Mouse (Mus musculus) thymus, adult 2 months (tissue): Measurements from ENCODE around the gene Shisa9. TPM values are rescaled to one million over a fixed set of nuclear protein-coding genes. Genes with fewer than 3 reads are reported as not detected.

Experiments used
- DNase-seq: peaks from one replicate; pipeline ENCODE4 v3.0.0; 2021
- H3K27ac ChIP-seq: fragments of 200-500 bp; 2 replicates; pipeline ENCODE4 v1.5.1; 2012; ENCODE audit warnings: low read length, control low read depth; ENCODE audit not compliant: control insufficient read depth, insufficient read depth
- H3K27me3 ChIP-seq: fragments of 200-500 bp; 2 replicates; pipeline ENCODE4 v1.6.1; 2012; ENCODE audit warnings: mild to moderate bottlenecking, low read length, moderate library complexity, mixed read lengths; ENCODE audit not compliant: control insufficient read depth, insufficient read depth
- H3K36me3 ChIP-seq: fragments of 200-500 bp; 2 replicates; pipeline ENCODE4 v1.6.1; 2012; ENCODE audit warnings: mild to moderate bottlenecking, low read length, moderate library complexity; ENCODE audit not compliant: control insufficient read depth, insufficient read depth
- H3K4me1 ChIP-seq: fragments of 200-500 bp; replicated peaks from 2 replicates; pipeline ENCODE4 v1.6.1; 2012; ENCODE audit warnings: low read length; ENCODE audit not compliant: control insufficient read depth, insufficient read depth
- H3K4me3 ChIP-seq: fragments of 200-500 bp; 2 replicates; pipeline ENCODE4 v1.5.1; 2012; ENCODE audit warnings: mild to moderate bottlenecking, low read length, control low read depth, moderate library complexity; ENCODE audit not compliant: control insufficient read depth, insufficient read depth
- CTCF ChIP-seq: fragments of 200-500 bp; IDR thresholded peaks from 2 replicates; pipeline ENCODE4 v1.5.1; 2012; ENCODE audit warnings: mild to moderate bottlenecking, control low read depth, low read length, moderate library complexity, borderline replicate concordance; ENCODE audit not compliant: control insufficient read depth, poor library complexity, insufficient read depth; ENCODE audit errors: extremely low read depth
- POLR2A ChIP-seq: fragments of 200-500 bp; IDR thresholded peaks from 2 replicates; pipeline ENCODE4 v1.6.1; 2012; ENCODE audit warnings: mild to moderate bottlenecking, low read length, control low read depth, moderate library complexity; ENCODE audit not compliant: control insufficient read depth, poor library complexity, insufficient read depth; ENCODE audit errors: extremely low read depth
- whole genome bisulfite sequencing: fragments of 180-500 bp; shearing (Covaris S2); methylation state at CpG from one replicate; pipeline ENCODE4 v1.1.7; 2018; 5-methylcytosine and 5-hydroxymethylcytosine counted together
- polyA plus RNA-seq: library from polyadenylated mRNA; depleted of rRNA; stranded (reverse); fragments of >200 nt; gene quantifications from 2 replicates; pipeline ENCODE4 v1.2.3, GENCODE M21; 2012

The Shisa9 gene
- polyA plus RNA-seq, 1 experiment: 1.3 TPM

- Histone ChIP-seq H3K27me3 (no peaks in the 10 kb centered on the region), H3K27ac (no peak overlapping the region), H3K4me1 (no peaks in the 10 kb centered on the region), H3K4me3 (no peak overlapping the region), H3K36me3 (no peaks in the 10 kb centered on the region)
- TF ChIP-seq POLR2A (no peak), CTCF (no peak)
- DNase-seq: no peak
- 86% methylated on average over 13 of the region's 13 CpGs for WGBS
These were observed 233.6 kb downstream of the Shisa9 start for GRCm38 (mm10) chr16:12217289-12218150.

- Histone ChIP-seq H3K27ac (no peak overlapping the region), H3K36me3 (no peaks in the 10 kb centered on the region), H3K27me3 (no peaks in the 10 kb centered on the region), H3K4me1 (no peaks in the 10 kb centered on the region), H3K4me3 (no peak overlapping the region)
- DNase-seq: no peak
- WGBS: 89% methylated on average over 2 of the region's 2 CpGs
- no peak for TF ChIP-seq POLR2A
- no peak for TF ChIP-seq CTCF
These were observed 234.2 kb downstream of the Shisa9 start for GRCm38 (mm10) chr16:12218151-12218532.

GRCm38 (mm10) chr16:12219821-12220220 is 235.9 kb downstream of the Shisa9 start:
- WGBS: 81% methylated on average over 3 of the region's 3 CpGs
- Histone ChIP-seq H3K4me3 (no peak overlapping the region), H3K27ac (no peak overlapping the region), H3K27me3 (no peaks in the 10 kb centered on the region), H3K36me3 (no peaks in the 10 kb centered on the region), H3K4me1 (no peaks in the 10 kb centered on the region)
- TF ChIP-seq POLR2A (no peak), CTCF (no peak)
- no peak for DNase-seq

- no peak overlapping the region for H3K4me3 ChIP-seq
- DNase-seq: no peak
- no peaks in the 10 kb centered on the region for H3K36me3 ChIP-seq
- no peaks in the 10 kb centered on the region for H3K4me1 ChIP-seq
- H3K27ac ChIP-seq: no peak overlapping the region
- no peak for TF ChIP-seq CTCF
- TF ChIP-seq POLR2A: no peak
- WGBS: 98% methylated on average over 2 of the region's 2 CpGs
- H3K27me3 ChIP-seq: no peaks in the 10 kb centered on the region
These were observed 239.6 kb downstream of the Shisa9 start for GRCm38 (mm10) chr16:12223537-12223936.

- no peak for DNase-seq
- H3K27ac ChIP-seq: no peak overlapping the region
- WGBS: 83% methylated on average over 3 of the region's 3 CpGs
These were observed 243.0 kb downstream of the Shisa9 start for GRCm38 (mm10) chr16:12226937-12227336.

GRCm38 (mm10) chr16:12233288-12233687 is 249.4 kb downstream of the Shisa9 start:
- no peaks in the 10 kb centered on the region for H3K4me1 ChIP-seq
- no peaks in the 10 kb centered on the region for H3K36me3 ChIP-seq
- TF ChIP-seq POLR2A (no peak), CTCF (no peak)
- H3K4me3 ChIP-seq: no peak overlapping the region
- H3K27ac ChIP-seq: no peak overlapping the region
- 80% methylated on average over 3 of the region's 3 CpGs for WGBS
- no peak for DNase-seq
- H3K27me3 ChIP-seq: no peaks in the 10 kb centered on the region

More at GRCm38 (mm10) chr16:12226937-12227336, 243.0 kb downstream of the Shisa9 start:
- Histone ChIP-seq H3K36me3 (no peaks in the 10 kb centered on the region), H3K4me1 (no peaks in the 10 kb centered on the region), H3K27me3 (no peaks in the 10 kb centered on the region), H3K4me3 (no peak overlapping the region)
- TF ChIP-seq CTCF (no peak), POLR2A (no peak)
